Mouse (Mus musculus) olfactory bulb, adult 2 months (tissue): ENCODE results near the gene Gm10226.

Experiments
- CTCF ChIP-seq: fragments of 200-500 bp; IDR thresholded peaks from 2 replicates; pipeline ENCODE4 v1.5.1; 2012; ENCODE audit warnings: low read depth, mild to moderate bottlenecking, low read length, moderate library complexity; ENCODE audit not compliant: insufficient read depth
- POLR2A ChIP-seq: fragments of 200-500 bp; IDR thresholded peaks from 2 replicates; pipeline ENCODE4 v1.6.1; 2012; ENCODE audit warnings: mild to moderate bottlenecking, low read depth, low read length, moderate library complexity; ENCODE audit not compliant: insufficient read depth

DNA sequence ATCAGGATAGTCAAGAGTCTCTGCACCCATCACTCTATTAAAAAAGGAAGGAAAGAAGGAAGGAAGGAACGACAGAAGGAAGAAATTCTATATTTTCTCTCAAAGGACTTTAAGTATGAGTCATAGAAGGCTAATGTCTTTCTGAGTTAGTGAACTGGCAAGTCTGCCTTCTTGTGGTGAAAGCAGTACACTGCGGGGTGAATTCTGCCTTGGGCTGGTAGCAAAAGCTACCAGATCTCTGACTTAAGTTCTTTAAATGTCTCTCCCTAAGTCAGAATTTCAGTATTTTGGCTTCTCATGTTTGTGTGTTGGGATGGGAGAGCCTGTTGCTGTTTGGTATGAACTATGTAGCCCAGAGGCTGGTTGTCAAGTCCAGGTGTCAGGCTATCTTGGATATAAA lies 41.7 kb upstream of the Gm10226 start:
- TF ChIP-seq CTCF = no peak
- no peak for TF ChIP-seq POLR2A
